Mouse (Mus musculus): ENCODE results near the gene Ovol1.

DNA sequence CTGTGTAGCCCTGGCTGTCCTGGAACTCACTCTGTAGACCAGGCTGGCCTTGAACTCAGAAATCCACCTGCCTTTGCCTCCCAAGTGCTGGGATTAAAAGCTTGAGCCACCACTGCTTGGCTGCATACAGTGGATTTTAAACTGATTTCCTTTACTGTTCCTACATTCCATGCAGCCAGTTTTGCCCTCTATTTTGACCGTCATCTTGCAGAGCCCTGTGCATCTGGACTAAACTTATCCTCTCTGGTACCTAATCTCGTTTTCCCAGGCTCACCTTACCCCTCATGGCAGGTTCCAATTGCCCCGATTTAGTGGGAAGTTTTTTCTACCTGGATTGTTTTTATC lies 47.5 kb downstream of the Ovol1 start:
- TF ChIP-seq CTCF (IDR thresholded peaks at IDR 0.05; ENCODE audit: low read depth) (no peak), EP300 (IDR thresholded peaks at IDR 0.05; ENCODE audit: low read depth) (no peak)

All from liver, postnatal 0 days (tissue).